Mouse (Mus musculus): ENCODE results near the gene Unc13b. TPM values are rescaled to one million over a fixed set of nuclear protein-coding genes. Genes with fewer than 3 reads are reported as not detected.

Gene Unc13b
- polyA plus RNA-seq, 1 experiment: 17.4 TPM

DNA sequence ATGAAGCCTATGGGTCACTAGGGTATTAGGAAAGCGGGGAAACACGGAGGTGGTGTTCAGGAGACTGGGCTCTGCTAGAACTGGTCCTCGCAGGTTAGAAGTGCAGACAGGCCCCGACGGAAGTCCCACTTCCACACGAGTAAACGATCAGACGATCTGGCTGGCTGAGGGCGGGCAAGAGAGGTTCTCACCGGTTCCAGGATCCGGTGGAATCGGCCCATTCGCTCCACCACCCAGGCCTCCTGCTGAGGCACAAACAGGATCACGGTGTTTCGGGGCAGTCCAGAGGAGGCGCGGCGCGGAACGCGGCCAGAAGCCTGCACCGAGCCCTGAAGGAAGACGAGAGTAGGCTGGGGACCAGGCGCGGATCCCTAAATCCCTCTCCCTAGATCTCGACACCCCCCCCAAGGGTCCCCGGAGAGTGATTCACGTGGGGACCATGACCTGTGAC is 27.9 kb upstream of the Unc13b start:
- Histone ChIP-seq H3K4me3 (ENCODE audit: control insufficient read depth, low read depth, low read length) (peak overlapping the region; percentile 87), H3K27ac (ENCODE audit: control insufficient read depth, insufficient read depth, low read depth, low read length) (peak overlapping the region; percentile 41), H3K36me3 (ENCODE audit: control insufficient read depth, insufficient read depth, low read length) (no peaks in the 10 kb centered on the region), H3K27me3 (ENCODE audit: control insufficient read depth, insufficient read depth, low read length) (no peaks in the 10 kb centered on the region), H3K4me1 (ENCODE audit: control insufficient read depth, insufficient read depth, low read length) (peaks cover 4% of the 10 kb centered on the region; the same call in 1 of the 2 replicates)
- TF ChIP-seq CTCF (IDR thresholded peaks at IDR 0.05; ENCODE audit: control insufficient read depth, insufficient read depth, insufficient replicate concordance, low read depth, low read length): no peak
- no peak for TF ChIP-seq POLR2A (IDR thresholded peaks at IDR 0.05; ENCODE audit: control insufficient read depth, low read depth, low read length)

DNA sequence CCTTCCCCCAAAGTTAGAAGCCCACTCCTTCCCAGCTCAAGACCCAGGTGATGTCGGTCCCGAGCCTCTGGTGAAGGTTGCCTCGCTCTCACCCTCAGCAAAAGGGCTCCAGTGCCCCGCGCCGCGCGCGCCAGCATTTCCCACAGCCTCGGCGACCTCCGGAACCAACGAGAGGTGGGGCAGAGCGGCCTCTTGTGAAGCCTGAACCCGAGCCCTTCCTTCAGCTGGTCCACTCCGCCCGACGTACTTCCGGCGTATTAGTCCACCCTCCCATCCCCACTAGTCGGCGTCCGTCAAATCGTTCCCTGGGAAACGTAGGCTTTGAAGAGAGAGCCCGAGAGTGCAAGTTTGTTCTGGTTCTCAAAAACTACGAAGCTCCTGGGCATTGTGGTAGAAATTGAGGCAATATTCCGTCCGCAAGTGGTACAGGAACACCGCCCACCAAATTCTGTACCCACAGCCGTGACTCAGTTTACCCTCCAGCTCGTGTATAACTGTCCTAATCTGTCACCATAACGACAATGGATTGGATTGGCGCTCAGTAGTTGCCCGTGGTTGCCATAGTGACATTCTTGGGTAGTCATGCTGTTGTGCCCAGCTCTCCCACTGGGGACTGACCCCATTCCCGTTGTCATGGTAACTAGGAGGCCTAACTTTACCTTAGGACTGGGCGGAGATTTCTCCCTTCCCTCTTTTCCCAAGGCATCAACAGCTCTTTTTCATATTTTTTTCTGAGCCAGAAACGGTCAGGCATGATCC is 27.3 kb upstream of the Unc13b start, which contains the start of gene Stoml2:
TSS of gene Stoml2 (minus strand) at position 474 of the 759 bp plus-strand sequence.
- TF ChIP-seq CTCF (IDR thresholded peaks at IDR 0.05; ENCODE audit: control insufficient read depth, insufficient read depth, insufficient replicate concordance, low read depth, low read length) (no peak), POLR2A (IDR thresholded peaks at IDR 0.05; ENCODE audit: control insufficient read depth, low read depth, low read length) (peak; percentile 60)
- H3K36me3 ChIP-seq (ENCODE audit: control insufficient read depth, insufficient read depth, low read length): no peaks in the 10 kb centered on the region
- H3K27me3 ChIP-seq (ENCODE audit: control insufficient read depth, insufficient read depth, low read length): no peaks in the 10 kb centered on the region
- H3K4me3 ChIP-seq (ENCODE audit: control insufficient read depth, low read depth, low read length): peak within 1 kb of the TSS; percentile 87
- H3K27ac ChIP-seq (ENCODE audit: control insufficient read depth, insufficient read depth, low read depth, low read length): peak within 1 kb of the TSS; percentile 85
- peaks cover 4% of the 10 kb centered on the region; the same call in 1 of the 2 replicates for H3K4me1 ChIP-seq (ENCODE audit: control insufficient read depth, insufficient read depth, low read length)

DNA sequence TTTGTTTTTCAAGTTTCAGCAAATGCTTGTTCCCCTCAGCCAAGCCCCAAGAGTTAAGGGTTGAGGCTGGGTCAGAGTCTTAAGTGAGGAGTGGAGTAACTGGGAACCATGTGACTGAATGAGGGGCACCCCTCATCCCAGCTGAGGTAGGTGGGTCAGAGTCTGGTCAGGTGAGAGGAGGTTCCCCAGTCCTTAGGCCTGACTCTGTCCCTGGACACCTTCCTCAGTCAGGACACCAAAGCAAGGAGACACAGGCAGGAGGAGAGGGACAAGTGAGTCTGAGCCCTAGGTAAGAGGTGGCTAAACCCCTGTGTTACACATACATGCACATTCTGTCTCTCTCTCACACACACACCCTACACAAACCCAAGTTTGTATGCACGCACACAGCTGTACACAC is 26.3 kb upstream of the Unc13b start:
- Histone ChIP-seq H3K36me3 (ENCODE audit: control insufficient read depth, insufficient read depth, low read length) (no peaks in the 10 kb centered on the region), H3K4me1 (ENCODE audit: control insufficient read depth, insufficient read depth, low read length) (peaks cover 4% of the 10 kb centered on the region; the same call in 1 of the 2 replicates), H3K27ac (ENCODE audit: control insufficient read depth, insufficient read depth, low read depth, low read length) (no peak overlapping the region), H3K27me3 (ENCODE audit: control insufficient read depth, insufficient read depth, low read length) (no peaks in the 10 kb centered on the region), H3K4me3 (ENCODE audit: control insufficient read depth, low read depth, low read length) (no peak overlapping the region)
- no peak for TF ChIP-seq CTCF (IDR thresholded peaks at IDR 0.05; ENCODE audit: control insufficient read depth, insufficient read depth, insufficient replicate concordance, low read depth, low read length)
- no peak for TF ChIP-seq POLR2A (IDR thresholded peaks at IDR 0.05; ENCODE audit: control insufficient read depth, low read depth, low read length)

DNA sequence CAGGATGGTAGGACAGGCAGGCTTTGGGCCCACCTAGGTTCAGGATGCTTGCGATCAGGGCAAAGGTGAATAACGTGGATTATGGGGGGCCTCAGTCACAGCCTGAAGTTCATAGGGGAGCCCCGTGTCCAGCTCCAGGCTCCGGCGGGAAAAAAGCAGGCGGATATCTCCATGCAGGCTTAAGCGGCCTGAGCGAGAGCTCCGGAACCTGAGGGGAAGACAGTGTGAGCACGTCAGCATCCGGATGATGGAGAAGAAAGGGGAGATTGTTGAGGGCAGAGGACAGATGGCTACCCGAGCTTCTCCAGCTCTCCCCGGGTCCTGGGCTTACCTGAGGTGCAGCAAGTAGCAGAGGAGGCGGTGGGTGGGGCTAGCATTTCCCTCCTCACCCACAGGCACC is 25.3 kb upstream of the Unc13b start:
- no peaks in the 10 kb centered on the region for H3K36me3 ChIP-seq (ENCODE audit: control insufficient read depth, insufficient read depth, low read length)
- no peak overlapping the region for H3K4me3 ChIP-seq (ENCODE audit: control insufficient read depth, low read depth, low read length)

DNA sequence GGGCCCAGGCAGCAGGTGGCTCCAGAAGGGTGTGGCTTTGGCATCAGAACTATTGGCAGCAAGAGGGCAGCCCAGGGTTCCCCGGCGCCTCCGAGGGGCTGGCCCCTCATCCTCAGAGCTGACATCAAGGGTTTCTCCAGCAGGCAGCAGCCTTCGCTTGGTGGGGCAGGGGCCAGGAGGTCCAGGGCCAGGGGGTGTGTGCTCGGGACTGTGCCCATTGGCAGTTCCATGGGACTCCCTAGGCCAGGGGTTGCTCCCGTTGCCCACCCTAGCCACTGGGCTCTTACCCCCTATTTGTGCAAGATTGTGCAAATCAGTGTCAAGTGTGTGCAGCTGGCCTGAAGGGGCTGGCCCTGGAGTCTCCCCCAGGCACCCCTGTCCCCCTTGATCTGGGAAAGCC is 22.9 kb upstream of the Unc13b start:
- Histone ChIP-seq H3K4me1 (ENCODE audit: control insufficient read depth, insufficient read depth, low read length) (peaks cover 15% of the 10 kb centered on the region), H3K36me3 (ENCODE audit: control insufficient read depth, insufficient read depth, low read length) (no peaks in the 10 kb centered on the region), H3K4me3 (ENCODE audit: control insufficient read depth, low read depth, low read length) (no peak overlapping the region), H3K27me3 (ENCODE audit: control insufficient read depth, insufficient read depth, low read length) (no peaks in the 10 kb centered on the region), H3K27ac (ENCODE audit: control insufficient read depth, insufficient read depth, low read depth, low read length) (no peak overlapping the region)
- no peak for TF ChIP-seq CTCF (IDR thresholded peaks at IDR 0.05; ENCODE audit: control insufficient read depth, insufficient read depth, insufficient replicate concordance, low read depth, low read length)
- TF ChIP-seq POLR2A (IDR thresholded peaks at IDR 0.05; ENCODE audit: control insufficient read depth, low read depth, low read length): no peak

More for the DNA sequence above, 25.3 kb upstream of the Unc13b start:
- Histone ChIP-seq H3K27me3 (ENCODE audit: control insufficient read depth, insufficient read depth, low read length) (no peaks in the 10 kb centered on the region), H3K27ac (ENCODE audit: control insufficient read depth, insufficient read depth, low read depth, low read length) (no peak overlapping the region), H3K4me1 (ENCODE audit: control insufficient read depth, insufficient read depth, low read length) (peaks cover 4% of the 10 kb centered on the region; the same call in 1 of the 2 replicates)
- no peak for TF ChIP-seq CTCF (IDR thresholded peaks at IDR 0.05; ENCODE audit: control insufficient read depth, insufficient read depth, insufficient replicate concordance, low read depth, low read length)
- no peak for TF ChIP-seq POLR2A (IDR thresholded peaks at IDR 0.05; ENCODE audit: control insufficient read depth, low read depth, low read length)

DNA sequence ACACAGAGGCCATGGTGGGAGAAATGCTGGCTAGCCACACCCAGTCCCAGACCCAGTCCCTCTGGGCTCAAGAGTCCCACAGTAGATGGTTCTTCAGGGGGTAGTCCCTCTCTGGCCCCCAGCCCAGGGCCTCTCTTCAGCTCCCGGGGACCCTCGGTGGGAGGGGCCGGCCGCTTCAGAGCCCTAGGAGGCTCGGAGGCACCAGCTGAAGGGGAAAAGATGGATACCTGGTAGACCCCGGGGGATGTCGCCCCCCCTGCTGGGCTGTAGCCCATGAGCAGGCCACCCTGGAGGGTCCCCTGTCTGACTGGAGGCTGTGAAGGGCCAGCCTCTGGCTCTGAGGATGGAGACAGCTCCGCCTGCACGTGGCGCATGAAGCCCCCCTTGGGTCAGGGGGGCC is 22.4 kb upstream of the Unc13b start:
- H3K4me3 ChIP-seq (ENCODE audit: control insufficient read depth, low read depth, low read length): no peak overlapping the region
- no peaks in the 10 kb centered on the region for H3K27me3 ChIP-seq (ENCODE audit: control insufficient read depth, insufficient read depth, low read length)
- H3K27ac ChIP-seq (ENCODE audit: control insufficient read depth, insufficient read depth, low read depth, low read length): no peak overlapping the region
- no peak for TF ChIP-seq CTCF (IDR thresholded peaks at IDR 0.05; ENCODE audit: control insufficient read depth, insufficient read depth, insufficient replicate concordance, low read depth, low read length)
- no peak for TF ChIP-seq POLR2A (IDR thresholded peaks at IDR 0.05; ENCODE audit: control insufficient read depth, low read depth, low read length)
- H3K4me1 ChIP-seq (ENCODE audit: control insufficient read depth, insufficient read depth, low read length): peaks cover 14% of the 10 kb centered on the region
- H3K36me3 ChIP-seq (ENCODE audit: control insufficient read depth, insufficient read depth, low read length): no peaks in the 10 kb centered on the region

DNA sequence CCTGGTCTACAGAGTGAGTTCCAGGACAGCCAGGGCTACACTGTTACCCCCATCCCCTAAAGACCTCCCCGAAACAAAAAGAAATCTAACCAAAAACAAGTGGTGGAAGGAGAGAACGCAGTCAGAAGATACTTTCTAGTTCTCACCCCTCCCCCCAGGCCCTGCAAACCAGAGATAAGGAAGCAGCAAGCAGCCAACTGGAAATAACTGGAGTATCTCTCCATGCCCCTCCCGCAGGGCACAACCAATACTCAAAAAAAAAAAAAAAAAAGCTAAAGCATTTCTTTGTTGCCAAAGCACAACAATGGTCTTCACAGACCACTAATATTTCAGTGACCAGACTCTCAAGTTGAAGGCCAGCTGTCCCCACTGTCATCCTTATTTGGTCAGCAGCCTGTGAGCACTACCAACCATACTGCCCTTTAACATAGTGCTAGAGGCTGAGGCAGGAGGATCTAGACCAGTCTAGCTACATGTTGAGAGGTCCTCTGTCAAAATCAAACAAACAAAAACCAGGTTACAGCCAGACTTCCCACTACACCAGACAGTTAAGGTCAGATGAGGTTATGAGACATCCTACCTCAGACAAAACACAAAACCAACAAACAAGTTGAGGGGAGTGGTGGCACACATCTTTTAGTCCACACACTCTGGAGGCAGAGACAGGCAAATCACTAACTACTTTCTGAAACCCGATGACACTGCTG is 20.7 kb upstream of the Unc13b start:
- no peak for TF ChIP-seq POLR2A (IDR thresholded peaks at IDR 0.05; ENCODE audit: control insufficient read depth, low read depth, low read length)
- TF ChIP-seq CTCF (IDR thresholded peaks at IDR 0.05; ENCODE audit: control insufficient read depth, insufficient read depth, insufficient replicate concordance, low read depth, low read length): no peak
- no peaks in the 10 kb centered on the region for H3K27me3 ChIP-seq (ENCODE audit: control insufficient read depth, insufficient read depth, low read length)
- no peak overlapping the region for H3K4me3 ChIP-seq (ENCODE audit: control insufficient read depth, low read depth, low read length)
- no peaks in the 10 kb centered on the region for H3K36me3 ChIP-seq (ENCODE audit: control insufficient read depth, insufficient read depth, low read length)
- no peak overlapping the region for H3K27ac ChIP-seq (ENCODE audit: control insufficient read depth, insufficient read depth, low read depth, low read length)
- peaks cover 14% of the 10 kb centered on the region for H3K4me1 ChIP-seq (ENCODE audit: control insufficient read depth, insufficient read depth, low read length)

All from testis, adult 2 months (tissue).